Mouse (Mus musculus) forebrain, embryonic 15.5 days (tissue): ENCODE measurements around the gene H2-M5. TPM values are rescaled to one million over a fixed set of nuclear protein-coding genes. Genes with fewer than 3 reads are reported as not detected.
"Not testable (repeated sequence)": the region's sequence is repeated elsewhere in the genome, so short reads cannot be mapped to it uniquely, and the experiment has no call there.

ENCODE experiments used
- ATAC-seq: fragments of 200-750 bp; cut with Nextera tagmentation; replicated peaks from 2 replicates; pipeline ENCODE4 v1.8.0; 2017; ENCODE audit warnings: mild to moderate bottlenecking, moderate TSS enrichment, moderate library complexity
- H3K27ac ChIP-seq: fragments of 300-500 bp; sonication (generic); replicated peaks from 2 replicates; pipeline ENCODE4 v1.5.1; 2015; ENCODE audit warnings: mild to moderate bottlenecking, inconsistent platforms
- H3K27me3 ChIP-seq: fragments of 300-500 bp; sonication (generic); 2 replicates; pipeline ENCODE4 v1.6.1; 2015; ENCODE audit warnings: inconsistent platforms
- H3K36me3 ChIP-seq: fragments of 300-500 bp; sonication (generic); 2 replicates; pipeline ENCODE4 v1.6.1; 2015; ENCODE audit warnings: mild to moderate bottlenecking, inconsistent platforms
- H3K4me1 ChIP-seq: fragments of 300-500 bp; sonication (generic); 2 replicates; pipeline ENCODE4 v1.6.1; 2015; ENCODE audit warnings: inconsistent platforms
- H3K4me2 ChIP-seq: fragments of 300-500 bp; sonication (generic); replicated peaks from 2 replicates; pipeline ENCODE4 v1.6.1; 2015; ENCODE audit warnings: mild to moderate bottlenecking, inconsistent platforms
- H3K4me3 ChIP-seq: fragments of 300-500 bp; sonication (generic); 2 replicates; pipeline ENCODE4 v1.5.1; 2015; ENCODE audit warnings: mild to moderate bottlenecking, inconsistent platforms
- H3K9ac ChIP-seq: fragments of 300-500 bp; sonication (generic); replicated peaks from 2 replicates; pipeline ENCODE4 v1.6.1; 2015; ENCODE audit warnings: mild to moderate bottlenecking, inconsistent platforms
- H3K9me3 ChIP-seq: fragments of 300-500 bp; sonication (generic); 2 replicates; pipeline ENCODE4 v1.6.1; 2016; ENCODE audit warnings: inconsistent platforms
- WGBS: fragments of 180-500 bp; shearing (Covaris S2); methylation state at CpG from one replicate; pipeline ENCODE4 v1.1.7; 2015; ENCODE audit warnings: mixed read lengths; 5-methylcytosine and 5-hydroxymethylcytosine counted together
- polyA plus RNA-seq: library from polyadenylated mRNA; unstranded; fragments of >200 nt; fragmentation: Nextera tagmentation; extraction: Ambion mirVana; gene quantifications from 2 replicates; pipeline ENCODE4 v1.2.1, GENCODE M21; 2015

H2-M5 gene
- 2.0 TPM in 2 replicates for polyA plus RNA-seq

DNA sequence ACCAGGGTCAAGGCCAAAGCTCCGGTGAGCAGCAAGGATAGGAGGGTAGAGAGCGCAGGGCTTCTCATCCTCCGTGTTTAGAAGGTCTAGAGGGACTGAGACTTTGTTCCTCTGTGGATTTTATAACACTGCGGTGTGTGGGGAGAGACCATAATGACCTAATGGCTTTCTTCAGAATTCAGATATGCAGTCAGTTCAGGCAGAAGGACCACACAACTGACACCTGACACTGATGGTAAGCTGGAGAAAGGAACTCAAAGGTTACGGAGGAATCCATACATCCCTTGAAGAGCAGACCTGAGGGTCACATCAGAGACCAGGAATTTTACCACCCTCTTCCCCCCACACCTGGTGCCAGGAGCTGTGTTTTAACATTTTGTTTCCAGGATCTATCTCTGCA is at the start of gene H2-M5:
Gene H2-M5, minus strand, starts transcription at position 101 of the 400 bp plus-strand sequence.
- H3K36me3 ChIP-seq = no peaks in the 10 kb centered on the region
- no peak within 1 kb of the TSS for H3K4me3 ChIP-seq
- 24% methylated on average over 5 of the region's 5 CpGs for WGBS
- no peak for ATAC-seq
- 0 out of 2 replicates have a peak within 1 kb of the TSS, but pooled peaks have one; percentile 9 for H3K4me2 ChIP-seq
- peaks cover 19% of the 10 kb centered on the region for H3K27me3 ChIP-seq
- no peaks in the 10 kb centered on the region for H3K9me3 ChIP-seq
- no peak within 1 kb of the TSS for H3K27ac ChIP-seq
- no peak within 1 kb of the TSS for H3K9ac ChIP-seq
- no peaks in the 10 kb centered on the region for H3K4me1 ChIP-seq

DNA sequence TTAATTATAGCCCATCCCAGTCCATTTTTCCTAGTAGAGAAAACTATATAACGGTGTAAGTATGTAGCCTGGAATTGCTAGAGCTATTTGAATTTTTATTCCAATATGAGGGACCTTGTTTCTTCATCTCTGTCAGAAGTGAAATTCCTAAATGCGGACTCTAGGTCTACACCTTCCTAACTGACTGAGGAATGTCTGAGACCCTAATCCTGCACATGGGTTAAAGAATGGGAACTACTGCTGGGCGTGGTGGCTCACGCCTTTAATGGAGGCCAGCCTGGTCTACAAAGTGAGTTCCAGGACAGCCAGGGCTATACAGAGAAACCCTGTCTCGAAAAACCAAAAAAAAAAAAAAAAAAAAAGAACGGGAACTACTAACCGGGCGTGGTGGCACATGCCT is 39.8 kb upstream of the H2-M5 start:
- H3K4me1 ChIP-seq = peaks cover 19% of the 10 kb centered on the region
- ATAC-seq = peak; percentile 32
- WGBS = 57% methylated on average over 8 of the region's 8 CpGs
- H3K36me3 ChIP-seq = no peaks in the 10 kb centered on the region
- H3K4me3 ChIP-seq = peak overlapping the region; percentile 51
- no peaks in the 10 kb centered on the region for H3K9me3 ChIP-seq
- peak overlapping the region; percentile 40 for H3K4me2 ChIP-seq
- peak overlapping the region; percentile 53 for H3K9ac ChIP-seq
- H3K27ac ChIP-seq = peak overlapping the region; percentile 99
- no peaks in the 10 kb centered on the region for H3K27me3 ChIP-seq

DNA sequence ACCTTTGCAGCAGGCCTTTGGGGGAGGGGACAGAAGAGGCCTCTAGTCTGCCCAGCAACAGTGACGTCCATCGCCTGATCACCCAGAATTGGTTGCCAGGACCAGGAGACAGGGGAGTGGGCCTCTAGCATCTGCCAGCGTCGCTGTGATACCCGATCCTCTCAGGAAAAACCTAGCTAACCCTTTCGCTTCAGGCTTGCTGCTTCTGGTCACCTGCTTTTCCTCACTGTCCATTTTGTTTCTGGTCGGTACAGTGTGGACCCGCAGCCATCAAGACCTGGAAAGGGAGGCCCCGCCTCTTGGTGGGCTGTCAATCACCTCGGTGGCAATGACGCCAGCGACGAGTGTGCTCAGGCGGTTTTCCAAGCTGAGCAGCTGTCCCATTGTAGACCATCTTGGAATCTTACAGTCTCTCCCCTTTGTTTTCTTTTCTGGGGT is 39.4 kb upstream of the H2-M5 start:
- Histone ChIP-seq H3K9me3 (no peaks in the 10 kb centered on the region), H3K4me1 (peaks cover 19% of the 10 kb centered on the region), H3K36me3 (no peaks in the 10 kb centered on the region), H3K27me3 (no peaks in the 10 kb centered on the region), H3K4me3 (peak overlapping the region; percentile 51), H3K9ac (peak overlapping the region; percentile 53), H3K4me2 (peak overlapping the region; percentile 40), H3K27ac (peak overlapping the region; percentile 99)
- ATAC-seq = peak; percentile 98
- under 1% methylated on average over 14 of the region's 14 CpGs for WGBS

DNA sequence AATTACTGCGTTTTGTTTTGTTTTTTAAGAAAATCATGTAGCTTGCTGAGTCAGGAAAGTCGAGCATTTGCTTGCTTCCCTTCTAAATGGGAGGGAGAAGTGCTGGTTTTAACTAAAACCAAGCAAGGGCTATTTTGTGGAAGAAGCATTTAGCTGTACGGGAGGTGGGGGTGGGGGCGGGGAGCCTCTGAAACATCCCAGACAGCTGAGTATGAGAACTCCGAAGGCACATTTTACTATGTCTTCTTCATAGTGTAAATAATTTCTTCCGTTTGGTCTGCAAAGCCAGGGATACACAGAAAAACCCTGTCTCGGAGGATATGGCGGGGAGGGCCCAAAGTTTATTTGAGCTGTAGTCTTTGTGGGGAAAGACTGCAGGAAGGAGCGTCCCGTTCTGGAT is 38.9 kb upstream of the H2-M5 start:
- ATAC-seq = peak; percentile 30
- Histone ChIP-seq H3K27ac (peak overlapping the region; percentile 99), H3K9ac (peak overlapping the region; percentile 53), H3K27me3 (no peaks in the 10 kb centered on the region), H3K36me3 (no peaks in the 10 kb centered on the region), H3K4me1 (peaks cover 19% of the 10 kb centered on the region), H3K9me3 (no peaks in the 10 kb centered on the region), H3K4me3 (peak overlapping the region; percentile 51), H3K4me2 (peak overlapping the region; percentile 40)
- WGBS = 3% methylated on average over 10 of the region's 10 CpGs

DNA sequence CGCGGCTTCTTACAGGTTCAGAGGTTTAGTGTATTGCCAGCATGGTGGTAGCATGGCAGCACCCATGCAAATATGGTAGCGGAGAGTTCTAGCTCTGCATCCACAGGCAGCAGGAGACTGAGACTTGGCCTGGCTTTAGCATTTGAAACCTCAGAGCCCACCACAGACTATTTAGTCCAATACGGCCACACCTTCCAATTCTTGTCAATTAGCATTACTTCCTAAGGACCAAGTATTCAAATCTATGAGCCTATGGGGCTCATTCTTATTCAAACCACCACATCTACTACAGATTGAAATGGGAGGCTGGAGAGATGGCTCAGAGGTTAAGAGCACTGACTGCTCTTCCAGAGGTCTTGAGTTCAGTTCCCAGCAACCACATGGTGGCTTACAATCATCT is 38.1 kb upstream of the H2-M5 start:
- Histone ChIP-seq H3K4me1 (peaks cover 19% of the 10 kb centered on the region), H3K36me3 (no peaks in the 10 kb centered on the region), H3K9ac (no peak overlapping the region), H3K27me3 (no peaks in the 10 kb centered on the region), H3K27ac (peak overlapping the region; percentile 99), H3K4me3 (no peak overlapping the region), H3K4me2 (no peak overlapping the region), H3K9me3 (no peaks in the 10 kb centered on the region)
- WGBS = 93% methylated on average over 4 of the region's 4 CpGs
- no peak for ATAC-seq

DNA sequence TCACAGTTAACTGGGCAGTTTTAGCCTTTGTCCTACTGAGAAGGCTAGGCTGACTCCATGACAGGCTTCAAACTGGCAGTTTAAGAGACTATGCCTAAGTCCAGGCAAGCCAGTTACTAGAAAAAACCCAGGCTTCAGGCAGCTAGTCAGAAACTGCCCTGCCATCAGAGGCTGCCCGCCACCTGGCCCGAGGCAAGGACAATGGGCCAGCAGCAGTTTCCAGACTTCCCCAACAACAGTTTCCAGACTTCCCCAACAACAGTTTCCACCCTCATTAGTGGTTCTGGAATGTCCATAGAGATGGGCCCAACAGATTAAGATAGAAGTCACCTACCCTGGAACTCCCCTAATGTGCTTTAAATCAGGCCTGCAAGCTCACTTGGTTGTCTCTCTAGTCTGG is 37.1 kb upstream of the H2-M5 start:
- H3K9ac ChIP-seq = no peak overlapping the region
- no peaks in the 10 kb centered on the region for H3K9me3 ChIP-seq
- H3K4me1 ChIP-seq = peaks cover 19% of the 10 kb centered on the region
- H3K27ac ChIP-seq = no peak overlapping the region
- ATAC-seq = no peak
- H3K4me2 ChIP-seq = no peak overlapping the region
- 64% methylated on average over 2 of the region's 2 CpGs for WGBS
- no peaks in the 10 kb centered on the region for H3K27me3 ChIP-seq
- H3K36me3 ChIP-seq = no peaks in the 10 kb centered on the region
- H3K4me3 ChIP-seq = no peak overlapping the region

DNA sequence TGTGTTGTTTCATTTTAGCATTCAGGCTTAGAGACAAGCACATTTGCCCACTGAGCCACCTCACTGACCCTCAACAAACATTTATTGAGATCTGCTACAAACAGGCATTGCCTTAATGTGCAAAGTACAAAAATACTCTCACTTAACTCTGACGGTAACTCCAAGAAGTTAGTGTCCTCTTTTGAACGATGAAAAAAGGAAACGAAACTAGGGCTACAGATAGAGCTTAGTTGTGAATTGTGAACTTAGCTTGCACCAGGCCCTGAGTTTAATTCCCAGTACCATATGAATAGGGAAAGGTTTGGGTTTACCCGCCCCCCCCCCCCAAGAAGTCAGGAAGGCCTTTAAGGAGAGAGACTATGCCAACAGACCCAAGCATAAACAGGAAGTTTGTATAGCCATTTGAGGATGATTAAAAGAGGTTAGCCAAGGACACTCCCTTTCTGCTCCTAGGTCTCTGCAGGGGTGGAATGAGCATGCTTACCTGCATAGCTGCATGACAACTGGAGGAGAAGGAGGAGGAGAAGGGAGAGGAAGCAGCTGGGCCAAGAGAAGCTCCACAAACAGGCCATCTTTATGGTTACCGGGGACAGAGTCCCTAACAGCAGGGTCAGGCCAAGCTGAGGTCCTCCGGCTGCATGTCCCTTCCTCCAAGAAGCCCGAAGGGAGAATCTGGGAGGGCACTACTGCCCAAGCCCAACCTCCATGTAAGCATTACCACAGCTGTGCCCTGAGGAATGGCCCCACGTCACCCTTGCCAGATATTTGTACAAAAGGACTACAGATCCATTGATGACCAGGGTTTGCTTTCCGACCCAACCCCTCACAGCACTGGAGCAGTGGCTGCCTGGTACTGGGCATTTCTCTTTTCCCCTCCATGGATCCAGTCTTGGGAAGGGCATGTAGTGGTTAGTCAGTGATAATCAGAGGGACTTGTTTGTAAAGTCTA is 33.6 kb upstream of the H2-M5 start, which contains the start of gene Mog:
Gene Mog, minus strand, starts transcription at position 771 of the 949 bp plus-strand sequence.
- H3K27ac ChIP-seq = no peak within 1 kb of the TSS
- no peak for ATAC-seq
- H3K27me3 ChIP-seq = no peaks in the 10 kb centered on the region
- H3K4me3 ChIP-seq = no peak within 1 kb of the TSS
- no peak within 1 kb of the TSS for H3K9ac ChIP-seq
- WGBS = 75% methylated on average over 9 of the region's 9 CpGs
- H3K9me3 ChIP-seq = no peaks in the 10 kb centered on the region
- H3K4me2 ChIP-seq = no peak within 1 kb of the TSS
- no peaks in the 10 kb centered on the region for H3K36me3 ChIP-seq
- peaks cover 3% of the 10 kb centered on the region; the same call in 1 of the 2 replicates for H3K4me1 ChIP-seq

DNA sequence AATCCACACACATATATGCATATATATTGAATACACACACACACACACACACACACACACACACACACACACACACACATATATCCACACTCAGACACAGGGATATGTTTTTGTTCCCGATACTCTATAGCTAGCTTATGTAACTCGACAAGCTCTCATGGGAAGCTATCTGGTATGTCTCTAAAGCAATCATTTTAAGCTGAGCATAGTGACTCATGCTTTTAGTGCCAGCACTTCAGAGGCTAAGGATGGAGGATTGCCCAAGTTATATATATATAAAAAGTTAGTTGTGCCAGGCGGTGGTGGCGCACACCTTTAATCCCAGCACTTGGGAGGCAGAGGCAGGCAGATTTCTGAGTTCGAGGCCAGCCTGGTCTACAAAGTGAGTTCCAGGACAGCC is 29.9 kb upstream of the H2-M5 start:
- H3K27ac ChIP-seq, H3K4me2 ChIP-seq, H3K4me3 ChIP-seq, H3K9me3 ChIP-seq, H3K4me1 ChIP-seq, H3K9ac ChIP-seq, H3K27me3 ChIP-seq, ATAC-seq, H3K36me3 ChIP-seq: not testable (repeated sequence)
- 95% methylated on average over 5 of the region's 5 CpGs for WGBS

DNA sequence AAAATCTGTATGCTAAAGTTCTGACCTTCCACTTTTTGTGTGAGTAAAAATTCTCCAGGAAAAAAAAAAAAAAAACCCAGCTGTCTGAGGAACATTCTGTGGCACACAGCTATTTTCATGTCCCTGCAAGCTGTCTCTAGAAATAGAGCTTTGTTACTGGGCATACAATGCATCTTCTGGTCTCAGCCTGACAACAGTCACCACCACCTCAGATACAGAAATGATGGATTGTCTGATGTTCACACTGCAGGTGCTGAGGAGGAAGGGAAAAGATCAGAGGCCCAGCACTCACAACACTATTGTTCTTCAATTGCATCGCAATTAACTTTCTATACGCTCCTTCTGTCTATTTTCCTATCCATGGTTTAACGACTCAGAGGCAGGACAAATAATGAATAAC is 29.0 kb upstream of the H2-M5 start:
- ATAC-seq = no peak

DNA sequence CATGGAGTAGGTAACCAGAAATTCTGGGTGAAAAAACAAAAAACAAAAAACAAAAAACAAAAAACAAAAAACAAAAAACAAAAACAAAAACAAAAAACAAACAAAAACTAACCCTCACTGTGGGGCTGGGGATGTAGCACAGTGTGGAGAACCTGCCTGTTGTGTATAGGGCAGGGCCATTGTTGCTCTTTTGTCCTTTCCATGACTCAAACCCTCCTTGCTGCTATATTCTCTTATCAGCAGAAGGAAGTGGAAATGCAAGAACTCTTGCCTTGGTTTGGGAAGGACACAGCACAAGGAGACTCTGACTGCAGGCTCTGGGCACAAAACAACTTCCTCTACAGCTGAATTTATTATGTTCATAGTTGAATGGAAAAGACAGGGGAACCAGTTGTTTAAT is 27.0 kb upstream of the H2-M5 start:
- H3K4me3 ChIP-seq = no peak overlapping the region
- peaks cover 4% of the 10 kb centered on the region; the same call in 1 of the 2 replicates for H3K4me1 ChIP-seq
- no peaks in the 10 kb centered on the region for H3K9me3 ChIP-seq
- no peak for ATAC-seq
- H3K27me3 ChIP-seq = no peaks in the 10 kb centered on the region
- peaks cover 4% of the 10 kb centered on the region for H3K36me3 ChIP-seq
- H3K27ac ChIP-seq = no peak overlapping the region
- no peak overlapping the region for H3K4me2 ChIP-seq
- no peak overlapping the region for H3K9ac ChIP-seq

More for the DNA sequence above, 29.0 kb upstream of the H2-M5 start:
- Histone ChIP-seq H3K4me1 (no peaks in the 10 kb centered on the region), H3K4me3 (no peak overlapping the region), H3K9ac (no peak overlapping the region), H3K4me2 (no peak overlapping the region), H3K27me3 (no peaks in the 10 kb centered on the region), H3K9me3 (no peaks in the 10 kb centered on the region), H3K36me3 (no peaks in the 10 kb centered on the region), H3K27ac (0 out of 2 replicates have a peak overlapping the region, but pooled peaks have one; percentile 11)
- WGBS = 38% methylated on average over 3 of the region's 3 CpGs

DNA sequence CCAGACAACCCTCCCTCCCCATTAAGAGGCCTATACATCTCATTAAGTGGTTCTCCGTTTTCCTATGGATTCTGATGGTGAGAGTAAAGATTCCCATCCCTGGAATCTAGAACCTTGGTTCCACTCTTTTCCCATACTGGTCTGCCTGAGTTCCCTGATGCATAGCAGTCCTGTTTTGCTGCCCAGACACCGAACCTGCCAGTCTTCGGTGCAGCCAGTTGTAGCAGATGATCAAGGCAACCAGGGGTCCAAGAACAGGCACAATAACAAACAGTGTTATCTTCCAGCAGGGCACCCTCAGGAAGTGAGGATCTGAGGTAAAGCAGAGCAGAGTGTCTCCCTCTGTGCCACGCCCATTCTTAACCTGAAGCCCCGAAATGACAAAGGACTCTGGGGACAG is 22.8 kb upstream of the H2-M5 start:
- Histone ChIP-seq H3K27me3 (no peaks in the 10 kb centered on the region), H3K9ac (no peak overlapping the region), H3K27ac (no peak overlapping the region), H3K36me3 (peaks cover 44% of the 10 kb centered on the region), H3K4me3 (no peak overlapping the region), H3K4me2 (no peak overlapping the region), H3K9me3 (no peaks in the 10 kb centered on the region), H3K4me1 (peaks cover 14% of the 10 kb centered on the region)
- 0 out of 2 replicates have a peak, but pooled peaks have one; percentile 7 for ATAC-seq
- WGBS = 87% methylated on average over 5 of the region's 5 CpGs

DNA sequence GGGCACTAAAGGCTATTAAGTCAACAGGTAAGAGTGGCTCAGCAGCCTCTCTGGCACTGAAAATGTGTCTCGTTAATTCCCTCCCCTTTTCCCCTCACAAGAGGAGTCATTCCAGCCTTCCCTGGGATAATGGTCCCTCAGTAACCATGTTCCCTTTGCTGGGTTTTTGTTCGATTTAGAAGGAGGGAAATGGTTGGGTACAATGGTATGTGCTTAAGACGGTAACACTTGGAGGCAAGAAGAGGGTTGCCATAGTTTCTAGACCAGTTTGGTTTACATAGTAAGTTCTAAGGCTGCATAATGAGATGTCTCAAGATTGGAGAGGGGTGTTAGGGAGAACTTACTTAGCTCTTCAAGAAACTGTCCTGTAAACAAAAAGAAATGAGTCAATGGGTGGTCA is 22.4 kb upstream of the H2-M5 start:
- peaks cover 18% of the 10 kb centered on the region for H3K4me1 ChIP-seq
- H3K9ac ChIP-seq = no peak overlapping the region
- H3K4me3 ChIP-seq = no peak overlapping the region
- no peaks in the 10 kb centered on the region for H3K27me3 ChIP-seq
- H3K27ac ChIP-seq = no peak overlapping the region
- 53% methylated on average over 3 of the region's 3 CpGs for WGBS
- ATAC-seq = peak; percentile 27; the same call in 1 of the 2 replicates
- H3K36me3 ChIP-seq = peaks cover 48% of the 10 kb centered on the region
- no peak overlapping the region for H3K4me2 ChIP-seq
- no peaks in the 10 kb centered on the region for H3K9me3 ChIP-seq
